In genomic region chr1:98096396-98096935, GRCm38 (mm10) we compare ENCODE assay signal across 15 mouse cellular contexts. TPM values are rescaled to one million over a fixed set of nuclear protein-coding genes. Genes with fewer than 3 reads are reported as not detected.
DNase-seq lines count a peak whose midpoint lies in the region; ATAC-seq and TF ChIP-seq lines count a peak whose summit lies in the region.
"Had no signal": no experiment of that assay in that cellular context is flagged by ENCODE, and none has a peak within 500 bp of the region (broad histone marks: within the 10 kb centered on the region; RNA-seq: fewer than 3 reads in every experiment).

No protein-coding gene starts in this region.

- H3K9me3 ChIP-seq in heart, embryonic 14.5 days (ENCODE audit: control insufficient read depth, low read length) = no peaks in the 10 kb centered on the region
- H3K9me3 ChIP-seq in lung, embryonic 14.5 days (ENCODE audit: low read depth, low read length) = no peaks in the 10 kb centered on the region
- no peaks in the 10 kb centered on the region for H3K9me3 ChIP-seq in lung, postnatal 0 days (ENCODE audit: low read length)
- no peaks in the 10 kb centered on the region for H3K9me3 ChIP-seq in intestine, embryonic 14.5 days (ENCODE audit: control insufficient read depth, low read length)
- no peaks in the 10 kb centered on the region for H3K9me3 ChIP-seq in intestine, postnatal 0 days (ENCODE audit: control insufficient read depth)

- H3K9ac ChIP-seq in heart, embryonic 14.5 days (ENCODE audit: low read length) = peak overlapping the region; percentile 84; the same call in 1 of the 2 replicates
- no peak overlapping the region for H3K9ac ChIP-seq in lung, embryonic 14.5 days
- no peak overlapping the region for H3K9ac ChIP-seq in lung, postnatal 0 days (replicated peaks; ENCODE audit: low read depth)
- no peak overlapping the region for H3K9ac ChIP-seq in intestine, embryonic 14.5 days (ENCODE audit: low read length)
- no peak overlapping the region for H3K9ac ChIP-seq in intestine, postnatal 0 days (ENCODE audit: low read depth, low read length)

- 0 out of 4 replicates have a peak overlapping the region, but pooled peaks of 1 of the 2 experiments have one; percentile 9 for H3K27ac ChIP-seq in heart, embryonic 14.5 days (replicated peaks in 1 of 2; ENCODE audit: control insufficient read depth in 1 of 2, insufficient read depth in 1 of 2, low read depth in 2 of 2, low read length in 2 of 2)
- H3K27ac ChIP-seq in lung, embryonic 14.5 days (ENCODE audit: low read depth) = no peak overlapping the region
- H3K27ac ChIP-seq in lung, postnatal 0 days (ENCODE audit: low read length) = no peak overlapping the region
- no peak overlapping the region for H3K27ac ChIP-seq in intestine, embryonic 14.5 days (ENCODE audit: low read depth)
- no peak overlapping the region for H3K27ac ChIP-seq in intestine, postnatal 0 days (ENCODE audit: low read depth, low read length)

- H3K27me3 ChIP-seq in heart, embryonic 14.5 days (ENCODE audit: control insufficient read depth, insufficient read depth, low read length) = no peaks in the 10 kb centered on the region
- no peaks in the 10 kb centered on the region for H3K27me3 ChIP-seq in lung, embryonic 14.5 days (ENCODE audit: insufficient read depth, low read length)
- H3K27me3 ChIP-seq in lung, postnatal 0 days (replicated peaks; ENCODE audit: insufficient read depth, low read length) = no peaks in the 10 kb centered on the region
- no peaks in the 10 kb centered on the region for H3K27me3 ChIP-seq in intestine, embryonic 14.5 days (replicated peaks; ENCODE audit: control insufficient read depth, insufficient read depth, low read length)
- no peaks in the 10 kb centered on the region for H3K27me3 ChIP-seq in intestine, postnatal 0 days (replicated peaks; ENCODE audit: control insufficient read depth, insufficient read depth, low read length)
- H3K27me3 ChIP-seq: CH12.LX had no signal

- H3K36me3 ChIP-seq in heart, embryonic 14.5 days (ENCODE audit: control insufficient read depth, insufficient read depth, low read length) = no peaks in the 10 kb centered on the region
- H3K36me3 ChIP-seq in lung, embryonic 14.5 days (ENCODE audit: insufficient read depth) = no peaks in the 10 kb centered on the region
- H3K36me3 ChIP-seq in lung, postnatal 0 days (ENCODE audit: insufficient read depth, low read length) = no peaks in the 10 kb centered on the region
- no peaks in the 10 kb centered on the region for H3K36me3 ChIP-seq in intestine, embryonic 14.5 days (ENCODE audit: control insufficient read depth, insufficient read depth, low read length)
- H3K36me3 ChIP-seq in intestine, postnatal 0 days (ENCODE audit: control insufficient read depth, insufficient read depth) = no peaks in the 10 kb centered on the region

- WGBS in heart, embryonic 14.5 days = 33% methylated on average over 1 of the region's 1 CpGs
- WGBS in lung, embryonic 14.5 days = 51% methylated on average over 1 of the region's 1 CpGs
- WGBS in lung, postnatal 0 days = 58% methylated on average over 1 of the region's 1 CpGs
- WGBS in intestine, embryonic 14.5 days = 59% methylated on average over 1 of the region's 1 CpGs
- whole genome bisulfite sequencing in intestine, postnatal 0 days = 31% methylated on average over 1 of the region's 1 CpGs

- peaks cover 7 to 17% of the 10 kb centered on the region in 2 experiments for H3K4me1 ChIP-seq in heart, embryonic 14.5 days (ENCODE audit: control insufficient read depth in 2 of 2, insufficient read depth in 2 of 2, low read length in 2 of 2)
- H3K4me1 ChIP-seq in lung, embryonic 14.5 days (ENCODE audit: insufficient read depth) = 0 out of 2 replicates have a peak, but pooled peaks cover 6% of the 10 kb centered on the region
- no peaks in the 10 kb centered on the region for H3K4me1 ChIP-seq in lung, postnatal 0 days (ENCODE audit: insufficient read depth, low read depth, low read length)
- H3K4me1 ChIP-seq in intestine, embryonic 14.5 days (replicated peaks; ENCODE audit: control insufficient read depth, insufficient read depth, low read length) = no peaks in the 10 kb centered on the region; the same call in 1 of the 2 replicates
- H3K4me1 ChIP-seq in intestine, postnatal 0 days (replicated peaks; ENCODE audit: control insufficient read depth, insufficient read depth, low read length) = no peaks in the 10 kb centered on the region; the same call in 1 of the 2 replicates

- no peak for DNase-seq in heart, postnatal 4 days
- DNase-seq in lung, embryonic 14.5 days = no peak
- no peak for DNase-seq in lung, postnatal 0 days (ENCODE audit: low spot score)
- DNase-seq in intestine, embryonic 14.5 days (ENCODE audit: low spot score) = no peak
- no peak for DNase-seq in left cerebral cortex, adult 18-20 months (ENCODE audit: low spot score in 2 of 2)
- no peak for DNase-seq in cerebellum, adult 11-12 months
- DNase-seq: cerebellum, postnatal 36 days; gastrocnemius, postnatal 25 days; layer of hippocampus, adult 9-11 months; lung, adult 2 months; retina, postnatal 1 day; thymus, postnatal 4 days had no signal

- TF ChIP-seq EP300 in lung, postnatal 0 days (IDR thresholded peaks at IDR 0.05) = no peak

- no peak for TF ChIP-seq CTCF in lung, embryonic 14.5 days (IDR thresholded peaks at IDR 0.05; ENCODE audit: low read depth)
- TF ChIP-seq CTCF in lung, postnatal 0 days (IDR thresholded peaks at IDR 0.05) = no peak
- no peak for TF ChIP-seq CTCF in intestine, postnatal 0 days (IDR thresholded peaks at IDR 0.05; ENCODE audit: low read depth)

- H3K4me2 ChIP-seq in heart, embryonic 14.5 days (ENCODE audit: low read length) = peak overlapping the region; percentile 84
- peak overlapping the region; percentile 82; the same call in 1 of the 2 replicates for H3K4me2 ChIP-seq in lung, embryonic 14.5 days
- H3K4me2 ChIP-seq in lung, postnatal 0 days (replicated peaks; ENCODE audit: low read depth, low read length) = no peak overlapping the region
- peak overlapping the region; percentile 55 for H3K4me2 ChIP-seq in intestine, embryonic 14.5 days (ENCODE audit: low read length)
- peak overlapping the region; percentile 93 for H3K4me2 ChIP-seq in intestine, postnatal 0 days (replicated peaks; ENCODE audit: low read depth)

- H3K4me3 ChIP-seq in heart, embryonic 14.5 days (ENCODE audit: control insufficient read depth in 1 of 2, insufficient read depth in 1 of 2, low read depth in 1 of 2, low read length in 2 of 2) = no peak overlapping the region
- H3K4me3 ChIP-seq in lung, embryonic 14.5 days (ENCODE audit: low read depth, low read length) = no peak overlapping the region
- H3K4me3 ChIP-seq in lung, postnatal 0 days (ENCODE audit: low read depth, low read length) = no peak overlapping the region
- no peak overlapping the region for H3K4me3 ChIP-seq in intestine, embryonic 14.5 days (ENCODE audit: low read depth, low read length)
- H3K4me3 ChIP-seq in intestine, postnatal 0 days (ENCODE audit: low read depth, low read length) = peak overlapping the region; percentile 83; the same call in 1 of the 2 replicates

- ATAC-seq in heart, embryonic 14.5 days (ENCODE audit: insufficient number of reproducible peaks, insufficient read depth, low FRiP score, low read depth) = no peak
- no peak for ATAC-seq in lung, embryonic 14.5 days (ENCODE audit: insufficient read depth)
- no peak for ATAC-seq in lung, postnatal 0 days
- no peak for ATAC-seq in intestine, embryonic 14.5 days (replicated peaks; ENCODE audit: low FRiP score, low TSS enrichment, low read depth)
- no peak for ATAC-seq in intestine, postnatal 0 days

RNA-seq across cellular contexts. Expression of gene Pam, which starts 1.0 kb away (rescaled TPM):
- 611 and 671 TPM in 2 replicates for polyA plus RNA-seq in heart, embryonic 14.5 days (2014; fragmentation: Nextera tagmentation; extraction: Ambion mirVana)
- total RNA-seq in heart, postnatal 4 days (2021) = 100 to 1,000 TPM; 888 to 905 TPM
- polyA plus RNA-seq in lung, embryonic 14.5 days (2014; fragmentation: Nextera tagmentation; extraction: Ambion mirVana) = 41.5 and 50.1 TPM in 2 replicates
- 90.3 and 96.6 TPM in 2 replicates for polyA plus RNA-seq in lung, postnatal 0 days (2015; fragmentation: Nextera tagmentation; extraction: Ambion mirVana)
- polyA plus RNA-seq in intestine, embryonic 14.5 days (2014; fragmentation: Nextera tagmentation; extraction: Ambion mirVana) = 65.3 and 67.9 TPM in 2 replicates
- polyA plus RNA-seq in intestine, postnatal 0 days (2015; fragmentation: Nextera tagmentation; extraction: Ambion mirVana) = 65.9 and 72.4 TPM in 2 replicates
- total RNA-seq in left cerebral cortex, adult 18-20 months (2021) = 100 to 1,000 TPM; 257 to 260 TPM
- total RNA-seq: CH12.LX had no signal
